Comparison of ENCODE assay signal across 9 mouse cellular contexts in genomic region chr11:116807938-116808606, GRCm38 (mm10). TPM values are rescaled to one million over a fixed set of nuclear protein-coding genes. Genes with fewer than 3 reads are reported as not detected.
A peak's percentile ranks its signal among the peaks of the same experiment; 100 is the strongest.
DNase-seq lines count a peak whose midpoint lies in the region; ATAC-seq and TF ChIP-seq lines count a peak whose summit lies in the region.
"Had no signal": no experiment of that assay in that cellular context is flagged by ENCODE, and none has a peak within 500 bp of the region (broad histone marks: within the 10 kb centered on the region; RNA-seq: fewer than 3 reads in every experiment).

No protein-coding gene starts in this region.

- no peak overlapping the region for H3K4me3 ChIP-seq in forebrain, embryonic 10.5 days
- H3K4me3 ChIP-seq in heart, embryonic 15.5 days, result no peak overlapping the region
- H3K4me3 ChIP-seq in lung, embryonic 14.5 days (ENCODE audit: low read depth, low read length), result no peak overlapping the region

- peaks cover 19% of the 10 kb centered on the region for H3K27me3 ChIP-seq in forebrain, embryonic 10.5 days (ENCODE audit: poor library complexity, severe bottlenecking)
- no peaks in the 10 kb centered on the region for H3K27me3 ChIP-seq in heart, embryonic 15.5 days
- H3K27me3 ChIP-seq in lung, embryonic 14.5 days (ENCODE audit: insufficient read depth, low read length), result no peaks in the 10 kb centered on the region

- H3K9me3 ChIP-seq in forebrain, embryonic 10.5 days, result no peaks in the 10 kb centered on the region
- no peaks in the 10 kb centered on the region for H3K9me3 ChIP-seq in heart, embryonic 15.5 days (replicated peaks)
- H3K9me3 ChIP-seq in lung, embryonic 14.5 days (ENCODE audit: low read depth, low read length), result no peaks in the 10 kb centered on the region

- no peak overlapping the region for H3K4me2 ChIP-seq in heart, embryonic 15.5 days
- no peak overlapping the region for H3K4me2 ChIP-seq in lung, embryonic 14.5 days

- DNase-seq in ES-CJ7 (ENCODE audit: low read depth, low spot score), result peak; percentile 83
- DNase-seq in brain, embryonic 18.5 days (ENCODE audit: low read depth, low spot score), result peak; percentile 42
- DNase-seq in forebrain, embryonic 10.5 days (ENCODE audit: extremely low spot score, low spot score), result peak; percentile 84
- peak; percentile 56 for DNase-seq in large intestine, adult 2 months (ENCODE audit: low read depth, low spot score)
- DNase-seq in lung, embryonic 14.5 days, result peak; percentile 95
- DNase-seq in ovary, postnatal 10 days (ENCODE audit: low spot score), result peak; percentile 75
- DNase-seq in thymus, postnatal 25 days, result peak; percentile 83

- 0 out of 2 replicates have a peak, but pooled peaks cover 2% of the 10 kb centered on the region for H3K36me3 ChIP-seq in forebrain, embryonic 10.5 days (replicated peaks)
- no peaks in the 10 kb centered on the region for H3K36me3 ChIP-seq in heart, embryonic 15.5 days
- H3K36me3 ChIP-seq in lung, embryonic 14.5 days (ENCODE audit: insufficient read depth), result 0 out of 2 replicates have a peak, but pooled peaks cover 5% of the 10 kb centered on the region

- ATAC-seq in heart, embryonic 15.5 days (replicated peaks; ENCODE audit: insufficient number of reproducible peaks, insufficient read depth, low FRiP score, low read depth), result 0 out of 2 replicates have a peak, but pooled peaks have one; percentile 27
- 0 out of 2 replicates have a peak, but pooled peaks have one; percentile 8 for ATAC-seq in lung, embryonic 14.5 days (ENCODE audit: insufficient read depth)

- WGBS in forebrain, embryonic 10.5 days, result 33% methylated on average over 7 of the region's 7 CpGs
- 20% methylated on average over 7 of the region's 7 CpGs for WGBS in heart, embryonic 15.5 days
- 18% methylated on average over 7 of the region's 7 CpGs for WGBS in large intestine, adult 2 months
- WGBS in lung, embryonic 14.5 days, result 14% methylated on average over 7 of the region's 7 CpGs

- H3K27ac ChIP-seq in forebrain, embryonic 10.5 days, result peak overlapping the region; percentile 27; the same call in 1 of the 2 replicates
- peak overlapping the region; percentile 67 for H3K27ac ChIP-seq in heart, embryonic 15.5 days
- H3K27ac ChIP-seq in lung, embryonic 14.5 days (ENCODE audit: low read depth), result peak overlapping the region; percentile 79
- H3K27ac ChIP-seq: macrophage had no signal

- peaks cover 56% of the 10 kb centered on the region for H3K4me1 ChIP-seq in forebrain, embryonic 10.5 days
- peaks cover 35% of the 10 kb centered on the region for H3K4me1 ChIP-seq in heart, embryonic 15.5 days (replicated peaks)
- H3K4me1 ChIP-seq in lung, embryonic 14.5 days (ENCODE audit: insufficient read depth), result peaks cover 8% of the 10 kb centered on the region

- TF ChIP-seq CTCF in lung, embryonic 14.5 days (IDR thresholded peaks at IDR 0.05; ENCODE audit: low read depth), result peak; percentile 95

- H3K9ac ChIP-seq in heart, embryonic 15.5 days, result no peak overlapping the region
- H3K9ac ChIP-seq in lung, embryonic 14.5 days, result no peak overlapping the region; the same call in 1 of the 2 replicates

RNA-seq across cellular contexts. Expression of gene Mxra7, which starts 19.8 kb away (rescaled TPM):
- 16.5 and 18.2 TPM in 2 replicates for polyA plus RNA-seq in forebrain, embryonic 10.5 days (2016; fragmentation: Nextera tagmentation; extraction: Ambion mirVana)
- 18.8 and 19.8 TPM in 2 replicates for polyA plus RNA-seq in heart, embryonic 15.5 days (2015; fragmentation: Nextera tagmentation; extraction: Ambion mirVana)
- 6.3 and 10.4 TPM in 2 replicates for polyA plus RNA-seq in large intestine, adult 2 months (2012; rRNA removed)
- 13.7 and 15.9 TPM in 2 replicates for polyA plus RNA-seq in lung, embryonic 14.5 days (2014; fragmentation: Nextera tagmentation; extraction: Ambion mirVana)
- polyA plus RNA-seq: macrophage had no signal

RNA-seq across cellular contexts. Expression of gene St6galnac1, which starts 32.8 kb away (rescaled TPM):
- polyA plus RNA-seq in forebrain, embryonic 10.5 days (2016; fragmentation: Nextera tagmentation; extraction: Ambion mirVana), result not detected in 2 replicates
- polyA plus RNA-seq in heart, embryonic 15.5 days (2015; fragmentation: Nextera tagmentation; extraction: Ambion mirVana), result not detected in 2 replicates
- polyA plus RNA-seq in large intestine, adult 2 months (2012; rRNA removed), result not detected in 2 replicates
- polyA plus RNA-seq in lung, embryonic 14.5 days (2014; fragmentation: Nextera tagmentation; extraction: Ambion mirVana), result not detected in 2 replicates
- polyA plus RNA-seq: macrophage had no signal

RNA-seq across cellular contexts. Expression of gene Mettl23, which starts 35.0 kb away (rescaled TPM):
- polyA plus RNA-seq in forebrain, embryonic 10.5 days (2016; fragmentation: Nextera tagmentation; extraction: Ambion mirVana), result 64.3 and 66.5 TPM in 2 replicates
- polyA plus RNA-seq in heart, embryonic 15.5 days (2015; fragmentation: Nextera tagmentation; extraction: Ambion mirVana), result 63.0 and 63.4 TPM in 2 replicates
- 21.8 and 22.4 TPM in 2 replicates for polyA plus RNA-seq in large intestine, adult 2 months (2012; rRNA removed)
- 58.3 and 62.2 TPM in 2 replicates for polyA plus RNA-seq in lung, embryonic 14.5 days (2014; fragmentation: Nextera tagmentation; extraction: Ambion mirVana)

RNA-seq across cellular contexts. Expression of gene Jmjd6, which starts 35.2 kb away (rescaled TPM):
- 91.1 and 106 TPM in 2 replicates for polyA plus RNA-seq in forebrain, embryonic 10.5 days (2016; fragmentation: Nextera tagmentation; extraction: Ambion mirVana)
- polyA plus RNA-seq in heart, embryonic 15.5 days (2015; fragmentation: Nextera tagmentation; extraction: Ambion mirVana), result 66.5 and 67.4 TPM in 2 replicates
- 26.6 and 30.2 TPM in 2 replicates for polyA plus RNA-seq in large intestine, adult 2 months (2012; rRNA removed)
- 61.2 and 66.3 TPM in 2 replicates for polyA plus RNA-seq in lung, embryonic 14.5 days (2014; fragmentation: Nextera tagmentation; extraction: Ambion mirVana)

RNA-seq across cellular contexts. Expression of gene Mfsd11, which starts 44.2 kb away (rescaled TPM):
- 18.9 and 24.7 TPM in 2 replicates for polyA plus RNA-seq in forebrain, embryonic 10.5 days (2016; fragmentation: Nextera tagmentation; extraction: Ambion mirVana)
- 31.8 and 38.6 TPM in 2 replicates for polyA plus RNA-seq in heart, embryonic 15.5 days (2015; fragmentation: Nextera tagmentation; extraction: Ambion mirVana)
- polyA plus RNA-seq in large intestine, adult 2 months (2012; rRNA removed), result 18.1 and 27.2 TPM in 2 replicates
- polyA plus RNA-seq in lung, embryonic 14.5 days (2014; fragmentation: Nextera tagmentation; extraction: Ambion mirVana), result 31.8 and 36.7 TPM in 2 replicates

Comparison
In these comparisons a context has a peak if more than half of its experiments do, and no peak if none do; other contexts are left out.
1. DNase-seq: peak in every context shown above with its lines; median percentile 95 in lung, embryonic 14.5 days; 84 in forebrain, embryonic 10.5 days; 83 in ES-CJ7; 83 in thymus, postnatal 25 days; 75 in ovary, postnatal 10 days; 56 in large intestine, adult 2 months; 42 in brain, embryonic 18.5 days.
2. H3K27ac ChIP-seq: peak in every context shown above with its lines; median percentile 79 in lung, embryonic 14.5 days; 67 in heart, embryonic 15.5 days; 27 in forebrain, embryonic 10.5 days.